In the genomic region with DNA sequence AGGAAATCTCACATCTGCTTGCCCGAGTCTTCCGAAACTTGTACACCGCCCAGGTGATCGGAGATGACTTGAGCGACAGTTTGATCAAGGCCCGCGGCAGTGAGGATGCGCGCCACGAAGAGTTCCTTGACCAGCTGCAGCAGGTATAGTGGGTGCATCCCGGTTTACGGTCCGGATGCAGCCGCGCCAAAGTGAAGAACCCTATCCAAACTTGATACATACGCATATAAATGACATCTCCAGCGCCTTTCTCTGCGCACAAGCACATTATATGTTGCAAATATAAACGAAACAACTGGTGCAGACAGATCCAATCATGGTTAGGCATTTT, we compare ENCODE assay signal across 8 mouse cellular contexts. TPM values are rescaled to one million over a fixed set of nuclear protein-coding genes. Genes with fewer than 3 reads are reported as not detected.
DNase-seq lines count a peak whose midpoint lies in the region; ATAC-seq and TF ChIP-seq lines count a peak whose summit lies in the region.

No protein-coding gene starts in this region.

- intact Hi-C loops in heart, postnatal 10 days (cut with DNase I), result no loop called here

- H3K36me3 ChIP-seq in heart, embryonic 16.5 days (ENCODE audit: control insufficient read depth, insufficient read depth), result no peaks in the 10 kb centered on the region
- peaks cover 0 to 3% of the 10 kb centered on the region in 2 experiments; a peak in 2 of 4 replicates for H3K36me3 ChIP-seq in MEL (ENCODE audit: control insufficient read depth in 1 of 2, insufficient read depth in 2 of 2, low read length in 2 of 2)
- H3K36me3 ChIP-seq in hindbrain, embryonic 12.5 days, result no peaks in the 10 kb centered on the region
- no peaks in the 10 kb centered on the region for H3K36me3 ChIP-seq in midbrain, embryonic 12.5 days

- 3% methylated on average over 19 of the region's 19 CpGs for WGBS in heart, embryonic 16.5 days
- WGBS in hindbrain, embryonic 12.5 days, result 3% methylated on average over 19 of the region's 19 CpGs
- 4% methylated on average over 19 of the region's 19 CpGs for WGBS in midbrain, embryonic 12.5 days

- H3K79me2 ChIP-seq in MEL (ENCODE audit: control insufficient read depth, insufficient read depth, low read length, poor library complexity), result no peaks in the 10 kb centered on the region; the same call in 1 of the 2 replicates

- 0 out of 2 replicates have a peak, but pooled peaks cover 3% of the 10 kb centered on the region for H3K4me1 ChIP-seq in heart, embryonic 16.5 days (ENCODE audit: control insufficient read depth, insufficient read depth, low read length)
- H3K4me1 ChIP-seq in MEL (ENCODE audit: control insufficient read depth in 1 of 2, insufficient read depth in 2 of 2, low read length in 2 of 2), result peaks cover 0 to 8% of the 10 kb centered on the region in 2 experiments; a peak in 1 of 4 replicates
- peaks cover 9% of the 10 kb centered on the region for H3K4me1 ChIP-seq in hindbrain, embryonic 12.5 days
- H3K4me1 ChIP-seq in midbrain, embryonic 12.5 days, result 0 out of 2 replicates have a peak, but pooled peaks cover 4% of the 10 kb centered on the region

- no peak for TF ChIP-seq RAD21 in MEL (IDR thresholded peaks at IDR 0.05; ENCODE audit: low read depth, low read length)

- H3K27me3 ChIP-seq in heart, embryonic 16.5 days (ENCODE audit: control insufficient read depth, insufficient read depth, low read length), result peaks cover 6% of the 10 kb centered on the region
- H3K27me3 ChIP-seq in MEL (ENCODE audit: control insufficient read depth in 1 of 2, insufficient read depth in 2 of 2, low read length in 2 of 2), result peaks cover 2 to 3% of the 10 kb centered on the region in 2 experiments; a peak in 3 of 4 replicates
- peaks cover 9% of the 10 kb centered on the region for H3K27me3 ChIP-seq in hindbrain, embryonic 12.5 days
- H3K27me3 ChIP-seq in midbrain, embryonic 12.5 days, result peaks cover 14% of the 10 kb centered on the region; the same call in 1 of the 2 replicates

- peak overlapping the region; percentile 66 for H3K9ac ChIP-seq in heart, embryonic 16.5 days (ENCODE audit: low read length)
- H3K9ac ChIP-seq in MEL (ENCODE audit: control insufficient read depth, low read depth, low read length, poor library complexity, severe bottlenecking), result peak overlapping the region; percentile 50
- H3K9ac ChIP-seq in hindbrain, embryonic 12.5 days, result peak overlapping the region; percentile 28
- peak overlapping the region; percentile 51 for H3K9ac ChIP-seq in midbrain, embryonic 12.5 days (replicated peaks)

- no peak for TF ChIP-seq POLR2A in MEL (IDR thresholded peaks at IDR 0.05; ENCODE audit: control insufficient read depth in 1 of 2, insufficient read depth in 1 of 2, low read depth in 1 of 2, low read length in 2 of 2, poor library complexity in 1 of 2)

- peak overlapping the region; percentile 92 for H3K4me2 ChIP-seq in heart, embryonic 16.5 days (ENCODE audit: low read depth, low read length)
- H3K4me2 ChIP-seq in hindbrain, embryonic 12.5 days (replicated peaks), result peak overlapping the region; percentile 60
- peak overlapping the region; percentile 86 for H3K4me2 ChIP-seq in midbrain, embryonic 12.5 days (replicated peaks)

- no peak for ATAC-seq in heart, embryonic 16.5 days (replicated peaks; ENCODE audit: extremely low read depth, insufficient read depth, low FRiP score)
- ATAC-seq in hindbrain, embryonic 12.5 days (ENCODE audit: low FRiP score), result no peak
- ATAC-seq in midbrain, embryonic 12.5 days (ENCODE audit: low FRiP score, low read depth), result no peak
- no peak for ATAC-seq in monocyte, adult 5-6 weeks (replicated peaks; ENCODE audit: insufficient number of reproducible peaks, low FRiP score, low TSS enrichment, poor library complexity, severe bottlenecking)

- no peak for TF ChIP-seq CTCF in MEL (IDR thresholded peaks at IDR 0.05 in 2 of 3, conservative IDR thresholded peaks at IDR 0.05 in 1 of 3; ENCODE audit: control insufficient read depth in 1 of 3, insufficient read depth in 1 of 3, low read depth in 2 of 3, low read length in 3 of 3, poor library complexity in 1 of 3, severe bottlenecking in 1 of 3)

- H3K4me3 ChIP-seq in heart, embryonic 16.5 days (ENCODE audit: low read length), result peak overlapping the region; percentile 70
- peak overlapping the region; percentile 75 to 76 for H3K4me3 ChIP-seq in MEL (ENCODE audit: control insufficient read depth in 1 of 2, insufficient read depth in 1 of 2, low read depth in 2 of 2, low read length in 2 of 2)
- H3K4me3 ChIP-seq in hindbrain, embryonic 12.5 days, result peak overlapping the region; percentile 52
- peak overlapping the region; percentile 60 for H3K4me3 ChIP-seq in midbrain, embryonic 12.5 days

- H3K27ac ChIP-seq in heart, embryonic 16.5 days (ENCODE audit: low read length), result no peak overlapping the region
- H3K27ac ChIP-seq in MEL (ENCODE audit: control insufficient read depth, low read depth, low read length), result no peak overlapping the region
- H3K27ac ChIP-seq in hindbrain, embryonic 12.5 days, result no peak overlapping the region
- H3K27ac ChIP-seq in midbrain, embryonic 12.5 days (replicated peaks), result no peak overlapping the region

- no peak for DNase-seq in heart, postnatal 10 days
- no peak for DNase-seq in MEL (ENCODE audit: low read depth, low spot score)
- no peak for DNase-seq in embryo, embryonic 10.5 days (ENCODE audit: low spot score)
- DNase-seq in thymus, postnatal 36 days, result no peak

- H3K9me3 ChIP-seq in heart, embryonic 16.5 days (replicated peaks; ENCODE audit: control insufficient read depth, low read length), result no peaks in the 10 kb centered on the region
- H3K9me3 ChIP-seq in MEL (replicated peaks; ENCODE audit: insufficient read depth, low read length), result no peaks in the 10 kb centered on the region
- no peaks in the 10 kb centered on the region for H3K9me3 ChIP-seq in hindbrain, embryonic 12.5 days (replicated peaks)
- no peaks in the 10 kb centered on the region for H3K9me3 ChIP-seq in midbrain, embryonic 12.5 days

- no peak for TF ChIP-seq EP300 in MEL (IDR thresholded peaks at IDR 0.05; ENCODE audit: low read depth in 1 of 2, low read length in 2 of 2)

TF ChIP-seq in MEL, 35 proteins besides CTCF, POLR2A, EP300 and RAD21:
- no peak for TF ChIP-seq SMC3 (IDR thresholded peaks at IDR 0.05; ENCODE audit: low read depth, low read length)
- TF ChIP-seq NELFE (IDR thresholded peaks at IDR 0.05; ENCODE audit: low read depth, low read length), result no peak

RNA-seq across cellular contexts. Expression of a gene that starts 0.5 kb away (rescaled TPM):
- polyA plus RNA-seq in heart, embryonic 16.5 days (2015; fragmentation: Nextera tagmentation; extraction: Ambion mirVana), result 0.67 and 0.84 TPM in 2 replicates
- under 1 TPM in 1 of 2 experiments, not detected in 1; 0.07 TPM for total RNA-seq in heart, postnatal 10 days (2021)
- not detected in 2 replicates for total RNA-seq in MEL (2012; rRNA removed)
- polyA plus RNA-seq in MEL (2012; ENCODE audit: insufficient read depth in 1 of 2, insufficient read length in 2 of 2, low read depth in 1 of 2, low replicate concordance in 2 of 2, missing spikeins in 1 of 2), result under 1 TPM in 1 of 2 experiments, not detected in 1; 0.22 TPM
- polyA plus RNA-seq in hindbrain, embryonic 12.5 days (2016; fragmentation: Nextera tagmentation; extraction: Ambion mirVana), result 1.4 and 1.9 TPM in 2 replicates
- polyA plus RNA-seq in midbrain, embryonic 12.5 days (2016; fragmentation: Nextera tagmentation; extraction: Ambion mirVana), result 0.56 and 1.1 TPM in 2 replicates
- total RNA-seq in monocyte, adult 5-6 weeks (2017), result not detected in 3 replicates

RNA-seq across cellular contexts. Expression of a gene that starts 9.4 kb away (rescaled TPM):
- polyA plus RNA-seq in heart, embryonic 16.5 days (2015; fragmentation: Nextera tagmentation; extraction: Ambion mirVana), result 23.0 and 23.8 TPM in 2 replicates
- 10 to 100 TPM; 16.5 to 18.7 TPM for total RNA-seq in heart, postnatal 10 days (2021)
- not detected in 2 replicates for total RNA-seq in MEL (2012; rRNA removed)
- under 1 TPM in 1 of 2 experiments, not detected in 1; 0.36 TPM for polyA plus RNA-seq in MEL (2012; ENCODE audit: insufficient read depth in 1 of 2, insufficient read length in 2 of 2, low read depth in 1 of 2, low replicate concordance in 2 of 2, missing spikeins in 1 of 2)
- 33.7 and 35.6 TPM in 2 replicates for polyA plus RNA-seq in hindbrain, embryonic 12.5 days (2016; fragmentation: Nextera tagmentation; extraction: Ambion mirVana)
- polyA plus RNA-seq in midbrain, embryonic 12.5 days (2016; fragmentation: Nextera tagmentation; extraction: Ambion mirVana), result 22.4 and 31.9 TPM in 2 replicates
- total RNA-seq in monocyte, adult 5-6 weeks (2017), result 0.10 TPM in 1 of 3 replicates, not detected in the others

RNA-seq across cellular contexts. Expression of a gene that starts 50.2 kb away (rescaled TPM):
- polyA plus RNA-seq in heart, embryonic 16.5 days (2015; fragmentation: Nextera tagmentation; extraction: Ambion mirVana), result 9.0 and 11.4 TPM in 2 replicates
- 1 to 10 TPM; 1.5 to 3.7 TPM for total RNA-seq in heart, postnatal 10 days (2021)
- 76.2 and 83.3 TPM in 2 replicates for total RNA-seq in MEL (2012; rRNA removed)
- polyA plus RNA-seq in MEL (2012; ENCODE audit: insufficient read depth in 1 of 2, insufficient read length in 2 of 2, low read depth in 1 of 2, low replicate concordance in 2 of 2, missing spikeins in 1 of 2), result 100 to 1,000 TPM in 1 of 2 experiments, 10 to 100 TPM in 1; 90.9 to 197 TPM
- 13.8 and 14.9 TPM in 2 replicates for polyA plus RNA-seq in hindbrain, embryonic 12.5 days (2016; fragmentation: Nextera tagmentation; extraction: Ambion mirVana)
- polyA plus RNA-seq in midbrain, embryonic 12.5 days (2016; fragmentation: Nextera tagmentation; extraction: Ambion mirVana), result 6.3 and 9.1 TPM in 2 replicates
- total RNA-seq in monocyte, adult 5-6 weeks (2017), result 17.7 to 39.6 TPM (median 31.0 TPM) in 3 replicates

RNA-seq across cellular contexts. Expression of a gene that starts 54.1 kb away (rescaled TPM):
- polyA plus RNA-seq in heart, embryonic 16.5 days (2015; fragmentation: Nextera tagmentation; extraction: Ambion mirVana), result 1.4 and 2.0 TPM in 2 replicates
- total RNA-seq in heart, postnatal 10 days (2021), result 1 to 10 TPM; 2.6 to 4.8 TPM
- total RNA-seq in MEL (2012; rRNA removed), result 1.3 and 1.4 TPM in 2 replicates
- 1 to 10 TPM in 1 of 2 experiments, not detected in 1; 1.9 TPM for polyA plus RNA-seq in MEL (2012; ENCODE audit: insufficient read depth in 1 of 2, insufficient read length in 2 of 2, low read depth in 1 of 2, low replicate concordance in 2 of 2, missing spikeins in 1 of 2)
- polyA plus RNA-seq in hindbrain, embryonic 12.5 days (2016; fragmentation: Nextera tagmentation; extraction: Ambion mirVana), result 1.2 and 2.1 TPM in 2 replicates
- polyA plus RNA-seq in midbrain, embryonic 12.5 days (2016; fragmentation: Nextera tagmentation; extraction: Ambion mirVana), result 0.54 and 1.9 TPM in 2 replicates
- total RNA-seq in monocyte, adult 5-6 weeks (2017), result not detected in 3 replicates

RNA-seq across cellular contexts. Expression of a gene that starts 56.2 kb away (rescaled TPM):
- polyA plus RNA-seq in heart, embryonic 16.5 days (2015; fragmentation: Nextera tagmentation; extraction: Ambion mirVana), result not detected in 2 replicates
- total RNA-seq in heart, postnatal 10 days (2021), result not detected
- not detected in 2 replicates for total RNA-seq in MEL (2012; rRNA removed)
- polyA plus RNA-seq in MEL (2012; ENCODE audit: insufficient read depth in 1 of 2, insufficient read length in 2 of 2, low read depth in 1 of 2, low replicate concordance in 2 of 2, missing spikeins in 1 of 2), result not detected
- not detected in 2 replicates for polyA plus RNA-seq in hindbrain, embryonic 12.5 days (2016; fragmentation: Nextera tagmentation; extraction: Ambion mirVana)
- polyA plus RNA-seq in midbrain, embryonic 12.5 days (2016; fragmentation: Nextera tagmentation; extraction: Ambion mirVana), result not detected in 2 replicates
- total RNA-seq in monocyte, adult 5-6 weeks (2017), result not detected in 3 replicates

Comparison
In these comparisons a context has a peak if more than half of its experiments do, and no peak if none do; other contexts are left out.
1. RNA of a gene that starts 9.4 kb away (polyA plus RNA-seq): 33.7 to 35.6 TPM in hindbrain, embryonic 12.5 days, 22.4 to 31.9 TPM in midbrain, embryonic 12.5 days and 23.0 to 23.8 TPM in heart, embryonic 16.5 days; 0.36 TPM in MEL; every median in the first group is over 10 times any median in the second.
2. Peak in every context shown above with its lines, with median percentiles within 50 percentile points of each other: H3K4me2 ChIP-seq, H3K4me3 ChIP-seq and H3K9ac ChIP-seq.